Mouse (Mus musculus) kidney, adult 18-20 months (tissue): ENCODE measurements around the gene Gm29289.
"Not testable (repeated sequence)": the region's sequence is repeated elsewhere in the genome, so short reads cannot be mapped to it uniquely, and the experiment has no call there.

Source experiments
- DNase-seq: peaks from one replicate; pipeline ENCODE4 v3.0.0; 2021

The Gm29289 gene

GRCm38 (mm10) chrY:2932282-2932681 is at the start of gene Gm29289:
Gm29289 (plus strand) TSS chrY:2932582.
- DNase-seq, result not testable (repeated sequence)

GRCm38 (mm10) chrY:2900689-2901088 is 31.7 kb upstream of the Gm29289 start, which contains the start of gene Gm10352:
Gm10352 (plus strand) TSS chrY:2900989.
- DNase-seq, result not testable (repeated sequence)
